Mouse (Mus musculus): ENCODE measurements around the gene Camp.

DNA sequence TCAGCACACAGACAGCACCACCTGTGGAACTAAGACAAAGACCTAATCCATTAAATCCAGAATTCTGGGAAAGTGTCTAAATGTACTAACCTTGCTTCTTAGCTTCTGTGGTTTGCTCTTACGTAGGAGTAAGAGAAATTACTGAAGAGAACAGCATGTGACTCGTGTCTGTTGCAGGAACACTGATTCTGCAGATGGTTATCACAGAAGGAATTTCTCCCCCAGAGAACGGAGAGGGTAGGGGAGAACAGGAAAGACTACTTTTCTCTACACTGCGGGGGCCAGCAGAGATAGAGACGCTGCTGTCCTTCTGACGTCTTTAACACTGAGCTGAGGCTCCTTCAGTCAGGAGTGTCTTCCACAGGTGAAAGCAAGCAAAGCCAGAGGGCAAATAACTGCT lies 33.1 kb downstream of the Camp start:
- TF ChIP-seq CTCF (IDR thresholded peaks at IDR 0.05; ENCODE audit: low read depth, low read length), result no peak
- TF ChIP-seq POLR2A (IDR thresholded peaks at IDR 0.05; ENCODE audit: borderline replicate concordance, low read depth, low read length), result no peak
